Mouse (Mus musculus) MEL (cell line): ENCODE data around the gene Pde4dip. TPM values are rescaled to one million over a fixed set of nuclear protein-coding genes. Genes with fewer than 3 reads are reported as not detected.
A peak's percentile ranks its signal among the peaks of the same experiment; 100 is the strongest.

Experiments
- DNase-seq: peaks from one replicate; pipeline ENCODE4 v3.0.0; 2011; ENCODE audit warnings: low read depth, low spot score
- H3K27ac ChIP-seq: 2 replicates; pipeline ENCODE4 v1.5.1; 2012; ENCODE audit warnings: low read depth, mild to moderate bottlenecking, control low read depth, low read length, moderate library complexity; ENCODE audit not compliant: control insufficient read depth
- H3K27me3 ChIP-seq, 2 experiments: fragments of 150-350 bp in 1 of 2; sonication (generic) in 1 of 2; 2 replicates each; pipeline ENCODE4 v1.6.1; 2012; ENCODE audit warnings: low read length in 2 of 2, mild to moderate bottlenecking in 2 of 2, improper control_type of control experiment in 1 of 2, moderate library complexity in 1 of 2; ENCODE audit not compliant: insufficient read depth in 2 of 2, control insufficient read depth in 1 of 2
- H3K36me3 ChIP-seq, 2 experiments: 2 replicates each; pipeline ENCODE4 v1.6.1; 2012 to 2014; ENCODE audit warnings: low read length in 2 of 2, improper control_type of control experiment in 1 of 2, inconsistent platforms in 1 of 2, mild to moderate bottlenecking in 1 of 2; ENCODE audit not compliant: insufficient read depth in 2 of 2, control insufficient read depth in 1 of 2
- H3K4me1 ChIP-seq, 2 experiments: fragments of 150-350 bp in 1 of 2; sonication (generic) in 1 of 2; 2 replicates each; pipeline ENCODE4 v1.6.1; 2012; ENCODE audit warnings: low read length in 2 of 2, improper control_type of control experiment in 1 of 2, mild to moderate bottlenecking in 1 of 2; ENCODE audit not compliant: insufficient read depth in 2 of 2, control insufficient read depth in 1 of 2
- H3K4me3 ChIP-seq, 2 experiments: fragments of 150-350 bp in 1 of 2; sonication (generic) in 1 of 2; 2 replicates each; pipeline ENCODE4 v1.5.1; 2012; ENCODE audit warnings: low read depth in 2 of 2, low read length in 2 of 2, mild to moderate bottlenecking in 2 of 2, moderate library complexity in 2 of 2, control low read depth in 1 of 2, improper control_type of control experiment in 1 of 2; ENCODE audit not compliant: control insufficient read depth in 1 of 2, insufficient read depth in 1 of 2
- H3K79me2 ChIP-seq: 2 replicates; pipeline ENCODE4 v1.6.1; 2012; ENCODE audit warnings: mild to moderate bottlenecking, low read length, moderate library complexity; ENCODE audit not compliant: control insufficient read depth, poor library complexity, insufficient read depth
- H3K9ac ChIP-seq: 2 replicates; pipeline ENCODE4 v1.6.1; 2012; ENCODE audit warnings: low read depth, mild to moderate bottlenecking, control low read depth, low read length, moderate library complexity; ENCODE audit not compliant: control insufficient read depth, poor library complexity, severe bottlenecking
- H3K9me3 ChIP-seq: fragments of 150-350 bp; sonication (generic); replicated peaks from 2 replicates; pipeline ENCODE4 v1.6.1; 2012; ENCODE audit warnings: mild to moderate bottlenecking, low read length, improper control_type of control experiment, moderate library complexity; ENCODE audit not compliant: insufficient read depth
- CHD1 ChIP-seq: IDR thresholded peaks from 2 replicates; pipeline ENCODE4 v1.6.1; 2012; ENCODE audit warnings: low read depth, mild to moderate bottlenecking, inconsistent platforms, low read length, improper control_type of control experiment
- CTCF ChIP-seq, 3 experiments: IDR thresholded peaks in 2 of 3; conservative IDR thresholded peaks in 1 of 3; 2 replicates each; pipeline ENCODE4 v1.5.1; 2011 to 2012; ENCODE audit warnings: low read length in 3 of 3, low read depth in 2 of 3, mild to moderate bottlenecking in 2 of 3, improper control_type of control experiment in 1 of 3, inconsistent platforms in 1 of 3, mixed read lengths in 1 of 3, moderate library complexity in 1 of 3; ENCODE audit not compliant: control insufficient read depth in 1 of 3, insufficient read depth in 1 of 3, poor library complexity in 1 of 3, severe bottlenecking in 1 of 3
- E2F4 ChIP-seq: IDR thresholded peaks from 2 replicates; pipeline ENCODE4 v1.6.1; 2011; ENCODE audit warnings: low read depth, low read length, improper control_type of control experiment, borderline replicate concordance
- EP300 ChIP-seq, 2 experiments: IDR thresholded peaks; 2 replicates each; pipeline ENCODE4 v1.6.1; 2011; ENCODE audit warnings: improper control_type of control experiment in 2 of 2, low read length in 2 of 2, low read depth in 1 of 2, mild to moderate bottlenecking in 1 of 2
- GATA1 ChIP-seq: IDR thresholded peaks from 2 replicates; pipeline ENCODE4 v1.6.1; 2011; ENCODE audit warnings: low read depth, low read length, improper control_type of control experiment
- JUND ChIP-seq: IDR thresholded peaks from 2 replicates; pipeline ENCODE4 v1.6.1; 2011; ENCODE audit warnings: low read depth, mild to moderate bottlenecking, improper control_type of control experiment, low read length
- MAX ChIP-seq: IDR thresholded peaks from 2 replicates; pipeline ENCODE4 v1.6.1; 2011; ENCODE audit warnings: low read length, improper control_type of control experiment
- MAZ ChIP-seq: IDR thresholded peaks from 2 replicates; pipeline ENCODE4 v1.6.1; 2012; ENCODE audit warnings: low read depth, mild to moderate bottlenecking, inconsistent platforms, low read length, improper control_type of control experiment
- MEF2A ChIP-seq: IDR thresholded peaks from 2 replicates; pipeline ENCODE4 v1.6.1; 2014; ENCODE audit warnings: low read depth, mild to moderate bottlenecking, inconsistent platforms, low read length, improper control_type of control experiment; ENCODE audit not compliant: poor library complexity, insufficient replicate concordance, severe bottlenecking; ENCODE audit errors: extremely low read depth
- MXI1 ChIP-seq: IDR thresholded peaks from 2 replicates; pipeline ENCODE4 v1.6.1; 2011; ENCODE audit warnings: mild to moderate bottlenecking, low read depth, low read length, improper control_type of control experiment
- MYB ChIP-seq: IDR thresholded peaks from 2 replicates; pipeline ENCODE4 v1.6.1; 2011; ENCODE audit warnings: mild to moderate bottlenecking, low read depth, low read length, improper control_type of control experiment
- NELFE ChIP-seq: IDR thresholded peaks from 2 replicates; pipeline ENCODE4 v1.6.1; 2011; ENCODE audit warnings: low read depth, low read length, improper control_type of control experiment
- POLR2AphosphoS2 ChIP-seq: IDR thresholded peaks from 2 replicates; pipeline ENCODE4 v1.6.1; 2011; ENCODE audit warnings: low read length, improper control_type of control experiment
- RAD21 ChIP-seq: IDR thresholded peaks from 2 replicates; pipeline ENCODE4 v1.6.1; 2011; ENCODE audit warnings: mild to moderate bottlenecking, low read depth, low read length, improper control_type of control experiment
- SIN3A ChIP-seq: IDR thresholded peaks from 2 replicates; pipeline ENCODE4 v1.6.1; 2012; ENCODE audit warnings: low read length, improper control_type of control experiment, inconsistent platforms
- TBP ChIP-seq: IDR thresholded peaks from 2 replicates; pipeline ENCODE4 v1.8.0; 2011; ENCODE audit warnings: low read depth, low read length, improper control_type of control experiment
- UBTF ChIP-seq: IDR thresholded peaks from 2 replicates; pipeline ENCODE4 v1.6.1; 2012; ENCODE audit warnings: low read depth, mild to moderate bottlenecking, inconsistent platforms, low read length, improper control_type of control experiment, moderate library complexity, borderline replicate concordance; ENCODE audit not compliant: insufficient read depth
- ZC3H11A ChIP-seq: IDR thresholded peaks from 2 replicates; pipeline ENCODE4 v1.6.1; 2012; ENCODE audit warnings: low read depth, mild to moderate bottlenecking, inconsistent platforms, low read length, improper control_type of control experiment
- ZKSCAN1 ChIP-seq: IDR thresholded peaks from 2 replicates; pipeline ENCODE4 v1.6.1; 2012; ENCODE audit warnings: low read depth, mild to moderate bottlenecking, inconsistent platforms, low read length, improper control_type of control experiment, moderate library complexity
- ZNF384 ChIP-seq: IDR thresholded peaks from 2 replicates; pipeline ENCODE4 v1.6.1; 2012; ENCODE audit warnings: low read depth, mild to moderate bottlenecking, inconsistent platforms, low read length, improper control_type of control experiment
- polyA plus RNA-seq, 2 experiments: library from polyadenylated mRNA; stranded (reverse) in 1 of 2; unstranded in 1 of 2; fragments of >175 nt in 1 of 2; fragments of >200 nt in 1 of 2; gene quantifications; 2 replicates each; pipeline versions ENCODE4 v1.2.1 to v1.2.4; 2012; ENCODE audit warnings: low replicate concordance in 2 of 2, low read depth in 1 of 2; ENCODE audit not compliant: insufficient read length in 2 of 2, insufficient read depth in 1 of 2, missing spikeins in 1 of 2
- total RNA-seq: library from RNA; depleted of rRNA; stranded (reverse); fragments of 300-350 nt; gene quantifications from 2 replicates; pipeline ENCODE4 v1.2.3, GENCODE M21; 2012

Pde4dip gene
- total and polyA plus RNA-seq, 3 experiments = 47.6 to 52.4 TPM; not detected in 1

DNA sequence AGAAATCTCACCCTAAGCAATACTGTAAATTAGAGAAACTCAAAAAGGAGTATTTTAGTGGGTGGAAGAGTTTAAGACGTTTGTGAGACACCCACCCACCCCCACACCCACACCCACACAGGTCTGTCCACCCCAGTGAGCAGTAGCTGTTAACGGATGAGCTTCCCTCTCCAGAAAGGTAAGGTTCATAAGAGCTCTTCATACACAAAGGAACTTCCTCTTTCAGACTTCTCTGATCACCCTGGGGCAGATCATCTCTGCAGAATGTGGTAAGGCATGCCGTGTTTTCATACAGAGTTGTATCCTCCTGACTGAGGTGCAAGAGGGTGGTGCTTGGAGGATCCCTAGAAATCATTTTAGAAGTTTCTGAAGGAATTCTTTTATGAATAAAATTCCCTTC is 88.5 kb downstream of the Pde4dip start:
- TF ChIP-seq ZNF384 (no peak), RAD21 (no peak), NELFE (no peak), JUND (no peak), GATA1 (no peak), ZKSCAN1 (no peak), MEF2A (no peak), MYB (no peak), SIN3A (0 out of 2 replicates have a peak, but pooled peaks have one; percentile 36), EP300 (IDR thresholded peaks at IDR 0.05; ENCODE audit: low read depth in 1 of 2, low read length in 2 of 2) (peak in 1 of 2 experiments; percentile 23; a peak in 2 of 4 replicates), MXI1 (no peak)
- Histone ChIP-seq H3K79me2 (no peaks in the 10 kb centered on the region), H3K36me3 (peaks cover 0 to 8% of the 10 kb centered on the region in 2 experiments; a peak in 2 of 4 replicates), H3K9ac (no peak overlapping the region), H3K27me3 (no peaks in the 10 kb centered on the region), H3K27ac (no peak overlapping the region), H3K9me3 (no peaks in the 10 kb centered on the region), H3K4me3 (no peak overlapping the region), H3K4me1 (peaks cover 7 to 15% of the 10 kb centered on the region in 2 experiments; a peak in 3 of 4 replicates)
- DNase-seq = peak; percentile 87

DNA sequence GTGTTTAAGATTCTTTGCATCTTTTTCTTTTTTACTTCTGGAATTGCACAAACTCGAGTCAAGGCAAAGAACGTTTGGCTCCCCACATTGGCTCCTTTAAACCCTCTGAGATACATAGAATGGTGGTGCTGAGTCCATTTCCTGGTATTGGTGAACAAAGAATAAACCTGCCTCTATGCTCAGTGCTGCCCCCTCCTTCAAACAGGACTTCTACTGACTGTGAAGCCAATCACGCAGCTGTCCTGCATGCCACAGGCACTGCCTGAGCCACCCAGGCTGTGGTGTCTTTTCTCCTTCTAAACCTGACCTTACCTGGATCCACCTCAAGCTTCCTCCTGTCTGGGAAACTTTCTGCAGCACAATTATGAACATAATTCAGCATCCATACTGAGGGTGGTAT is 89.2 kb downstream of the Pde4dip start:
- H3K79me2 ChIP-seq = no peaks in the 10 kb centered on the region
- peaks cover 0 to 8% of the 10 kb centered on the region in 2 experiments; a peak in 2 of 4 replicates for H3K36me3 ChIP-seq
- H3K9ac ChIP-seq = no peak overlapping the region
- TF ChIP-seq CTCF (IDR thresholded peaks at IDR 0.05 in 2 of 3, conservative IDR thresholded peaks at IDR 0.05 in 1 of 3; ENCODE audit: control insufficient read depth in 1 of 3, insufficient read depth in 1 of 3, low read depth in 2 of 3, low read length in 3 of 3, poor library complexity in 1 of 3, severe bottlenecking in 1 of 3) (peak; percentile 20 to 45 (median 29); a peak in 3 of 6 replicates), ZC3H11A (no peak)
- DNase-seq = peak; percentile 40
- no peak overlapping the region for H3K27ac ChIP-seq
- H3K27me3 ChIP-seq = no peaks in the 10 kb centered on the region
- H3K4me3 ChIP-seq = no peak overlapping the region
- H3K9me3 ChIP-seq = no peaks in the 10 kb centered on the region
- peaks cover 7 to 15% of the 10 kb centered on the region in 2 experiments; a peak in 3 of 4 replicates for H3K4me1 ChIP-seq

GRCm38 (mm10) chr3:97797371-97797770 is 91.1 kb downstream of the Pde4dip start:
- H3K9ac ChIP-seq = no peak overlapping the region
- no peak for DNase-seq
- H3K27ac ChIP-seq = no peak overlapping the region
- H3K4me1 ChIP-seq = peaks cover 7 to 15% of the 10 kb centered on the region in 2 experiments; a peak in 3 of 4 replicates
- no peak overlapping the region for H3K4me3 ChIP-seq
- no peaks in the 10 kb centered on the region for H3K79me2 ChIP-seq
- 0 out of 4 replicates have a peak, but pooled peaks cover 0 to 2% of the 10 kb centered on the region in 2 experiments for H3K27me3 ChIP-seq
- peaks cover 0 to 8% of the 10 kb centered on the region in 2 experiments; a peak in 2 of 4 replicates for H3K36me3 ChIP-seq
- no peaks in the 10 kb centered on the region for H3K9me3 ChIP-seq
- TF ChIP-seq ZC3H11A (no peak), TBP (no peak), UBTF (no peak), POLR2AphosphoS2 (no peak), E2F4 (no peak), CHD1 (no peak), CTCF (IDR thresholded peaks at IDR 0.05 in 2 of 3, conservative IDR thresholded peaks at IDR 0.05 in 1 of 3; ENCODE audit: control insufficient read depth in 1 of 3, insufficient read depth in 1 of 3, low read depth in 2 of 3, low read length in 3 of 3, poor library complexity in 1 of 3, severe bottlenecking in 1 of 3) (no peak), MAX (no peak), MAZ (no peak)
